ENCODE assay signal across 30 mouse cellular contexts in the genomic region with DNA sequence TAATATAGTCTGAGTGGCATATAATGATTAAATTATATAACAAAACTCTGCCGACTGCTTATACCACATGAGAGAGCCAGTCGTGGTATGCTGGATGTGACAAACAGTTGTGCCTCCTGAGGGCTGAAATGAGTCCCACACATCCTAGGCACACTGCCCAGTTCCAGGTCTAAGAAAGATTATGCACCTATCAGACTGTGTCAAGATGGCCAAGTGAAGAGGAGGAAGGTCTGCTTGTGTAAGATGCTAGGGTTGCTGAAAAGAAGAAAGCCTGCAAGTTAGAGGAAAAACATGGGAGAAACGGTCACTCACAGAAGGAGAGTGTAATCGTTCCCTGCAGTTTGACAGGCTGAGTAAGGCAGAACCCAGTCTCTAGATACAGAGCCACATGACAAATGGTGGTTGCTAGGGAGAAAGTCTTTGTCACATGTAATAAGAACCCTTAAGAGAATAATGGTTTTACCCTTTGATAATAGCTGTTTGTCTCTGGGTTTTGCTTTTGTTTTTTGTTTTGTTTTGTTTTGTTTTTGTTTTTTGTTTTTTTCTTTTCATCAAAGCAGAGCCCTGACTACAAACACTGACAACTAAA. TPM values are rescaled to one million over a fixed set of nuclear protein-coding genes. Genes with fewer than 3 reads are reported as not detected.
DNase-seq lines count a peak whose midpoint lies in the region; ATAC-seq and TF ChIP-seq lines count a peak whose summit lies in the region.
"Had no signal": no experiment of that assay in that cellular context is flagged by ENCODE, and none has a peak within 500 bp of the region (broad histone marks: within the 10 kb centered on the region; RNA-seq: fewer than 3 reads in every experiment).

No protein-coding gene starts in this region.

- TF ChIP-seq CTCF in heart, adult 2 months (IDR thresholded peaks at IDR 0.05), result no peak
- TF ChIP-seq CTCF in liver, embryonic 14.5 days (IDR thresholded peaks at IDR 0.05; ENCODE audit: low read depth), result no peak

- no peaks in the 10 kb centered on the region for H3K36me3 ChIP-seq in heart, embryonic 15.5 days
- no peaks in the 10 kb centered on the region; the same call in 1 of the 2 replicates for H3K36me3 ChIP-seq in heart, adult 2 months (ENCODE audit: control insufficient read depth, insufficient read depth, low read length)
- no peaks in the 10 kb centered on the region for H3K36me3 ChIP-seq in liver, embryonic 11.5 days (ENCODE audit: control insufficient read depth, insufficient read depth, low read length)
- no peaks in the 10 kb centered on the region for H3K36me3 ChIP-seq in liver, embryonic 14.5 days (replicated peaks; ENCODE audit: control insufficient read depth, insufficient read depth, low read depth)
- no peaks in the 10 kb centered on the region for H3K36me3 ChIP-seq in forebrain, embryonic 16.5 days (ENCODE audit: control insufficient read depth, insufficient read depth)
- H3K36me3 ChIP-seq: embryonic facial prominence, embryonic 13.5 days; kidney, embryonic 15.5 days; limb, embryonic 13.5 days; midbrain, embryonic 12.5 days; neural tube, embryonic 12.5 days had no signal

- WGBS in heart, embryonic 15.5 days, result 49% methylated on average over 4 of the region's 4 CpGs
- 48% methylated on average over 4 of the region's 4 CpGs for WGBS in heart, adult 2 months
- WGBS in liver, embryonic 11.5 days, result 48% methylated on average over 4 of the region's 4 CpGs
- WGBS in liver, embryonic 14.5 days (ENCODE audit: insufficient replicate concordance), result 35% methylated on average over 4 of the region's 4 CpGs
- WGBS in forebrain, embryonic 16.5 days, result 74% methylated on average over 4 of the region's 4 CpGs

- TF ChIP-seq POLR2A in heart, adult 2 months (IDR thresholded peaks at IDR 0.05; ENCODE audit: insufficient read depth, low read depth, low read length), result no peak

- H3K27ac ChIP-seq in heart, embryonic 15.5 days, result peak overlapping the region; percentile 12; the same call in 1 of the 2 replicates
- no peak overlapping the region for H3K27ac ChIP-seq in heart, adult 2 months
- H3K27ac ChIP-seq in liver, embryonic 11.5 days (ENCODE audit: low read depth, low read length), result peak overlapping the region; percentile 71
- no peak overlapping the region for H3K27ac ChIP-seq in liver, embryonic 14.5 days
- H3K27ac ChIP-seq in forebrain, embryonic 16.5 days (ENCODE audit: low read length), result no peak overlapping the region
- H3K27ac ChIP-seq: embryonic facial prominence, embryonic 13.5 days; kidney, embryonic 15.5 days; limb, embryonic 13.5 days; midbrain, embryonic 12.5 days; neural tube, embryonic 12.5 days had no signal

- no peaks in the 10 kb centered on the region for H3K27me3 ChIP-seq in heart, embryonic 15.5 days
- H3K27me3 ChIP-seq in heart, adult 2 months (ENCODE audit: control insufficient read depth, insufficient read depth, low read length), result no peaks in the 10 kb centered on the region
- no peaks in the 10 kb centered on the region for H3K27me3 ChIP-seq in liver, embryonic 11.5 days (replicated peaks; ENCODE audit: control insufficient read depth, insufficient read depth, low read length)
- H3K27me3 ChIP-seq in liver, embryonic 14.5 days (ENCODE audit: control insufficient read depth, insufficient read depth, low read length), result no peaks in the 10 kb centered on the region
- no peaks in the 10 kb centered on the region for H3K27me3 ChIP-seq in forebrain, embryonic 16.5 days (replicated peaks; ENCODE audit: control insufficient read depth, insufficient read depth, low read length)
- H3K27me3 ChIP-seq: embryonic facial prominence, embryonic 13.5 days; kidney, embryonic 15.5 days; neural tube, embryonic 12.5 days had no signal

- H3K9me3 ChIP-seq in heart, embryonic 15.5 days (replicated peaks), result no peaks in the 10 kb centered on the region
- no peaks in the 10 kb centered on the region for H3K9me3 ChIP-seq in liver, embryonic 11.5 days (ENCODE audit: control insufficient read depth, low read length)
- no peaks in the 10 kb centered on the region for H3K9me3 ChIP-seq in liver, embryonic 14.5 days (ENCODE audit: control insufficient read depth, low read length)
- no peaks in the 10 kb centered on the region for H3K9me3 ChIP-seq in forebrain, embryonic 16.5 days (ENCODE audit: control insufficient read depth, low read length)
- H3K9me3 ChIP-seq: embryonic facial prominence, embryonic 13.5 days; kidney, embryonic 15.5 days; limb, embryonic 13.5 days; midbrain, embryonic 12.5 days; neural tube, embryonic 12.5 days had no signal

- no peak overlapping the region for H3K4me2 ChIP-seq in heart, embryonic 15.5 days
- H3K4me2 ChIP-seq in liver, embryonic 11.5 days, result peak overlapping the region; percentile 48
- peak overlapping the region; percentile 44 for H3K4me2 ChIP-seq in liver, embryonic 14.5 days (ENCODE audit: low read depth)
- no peak overlapping the region for H3K4me2 ChIP-seq in forebrain, embryonic 16.5 days (ENCODE audit: low read length)
- H3K4me2 ChIP-seq: embryonic facial prominence, embryonic 13.5 days; heart, embryonic 11.5 days; kidney, embryonic 15.5 days; limb, embryonic 13.5 days; midbrain, embryonic 12.5 days; neural tube, embryonic 12.5 days had no signal

- H3K79me2 ChIP-seq in heart, adult 2 months (replicated peaks; ENCODE audit: control insufficient read depth, insufficient read depth, low read length), result no peaks in the 10 kb centered on the region; the same call in 1 of the 2 replicates

- H3K4me3 ChIP-seq in heart, embryonic 15.5 days, result no peak overlapping the region
- no peak overlapping the region for H3K4me3 ChIP-seq in heart, adult 2 months
- H3K4me3 ChIP-seq in liver, embryonic 11.5 days (ENCODE audit: low read depth, low read length), result no peak overlapping the region
- H3K4me3 ChIP-seq in liver, embryonic 14.5 days (ENCODE audit: insufficient read depth in 1 of 2, low read depth in 2 of 2, low read length in 2 of 2), result no peak overlapping the region
- no peak overlapping the region for H3K4me3 ChIP-seq in forebrain, embryonic 16.5 days (replicated peaks; ENCODE audit: low read length)
- H3K4me3 ChIP-seq: embryonic facial prominence, embryonic 13.5 days; erythroblast, embryonic 14.5 days; kidney, embryonic 15.5 days; limb, embryonic 13.5 days; midbrain, embryonic 12.5 days; myocyte; neural tube, embryonic 12.5 days had no signal

- TF ChIP-seq EP300 in heart, adult 2 months (IDR thresholded peaks at IDR 0.05; ENCODE audit: insufficient read depth, low read depth, low read length), result no peak
- TF ChIP-seq EP300 in liver, embryonic 14.5 days (IDR thresholded peaks at IDR 0.05; ENCODE audit: low read depth), result peak; percentile 60

- DNase-seq in heart, adult 2 months, result no peak
- DNase-seq in liver, embryonic 11.5 days (ENCODE audit: low spot score), result no peak
- no peak for DNase-seq in liver
- no peak for DNase-seq in liver, embryonic 14.5 days (ENCODE audit: low read depth in 3 of 3, low spot score in 3 of 3)
- no peak for DNase-seq in adrenal gland, postnatal 4 days (ENCODE audit: low spot score in 2 of 2)
- DNase-seq: adrenal gland, adult 2 months; adrenal gland, postnatal 36 days; cerebellum, adult 9-10 months; forebrain, postnatal 0 days; gastrocnemius, postnatal 14 days; heart, postnatal 14 days; kidney, adult 18-20 months; kidney, postnatal 36 days; lung, adult 2 months; lung, postnatal 10 days; right cerebral cortex, adult 18-20 months; spleen, adult 18-20 months; thymus, postnatal 14 days had no signal

- no peak overlapping the region for H3K9ac ChIP-seq in heart, embryonic 15.5 days
- H3K9ac ChIP-seq in heart, adult 2 months (ENCODE audit: low read depth, low read length), result no peak overlapping the region
- no peak overlapping the region for H3K9ac ChIP-seq in liver, embryonic 11.5 days (ENCODE audit: low read depth, low read length)
- H3K9ac ChIP-seq in liver, embryonic 14.5 days (replicated peaks), result no peak overlapping the region
- no peak overlapping the region for H3K9ac ChIP-seq in forebrain, embryonic 16.5 days (replicated peaks; ENCODE audit: low read depth, low read length)
- H3K9ac ChIP-seq: embryonic facial prominence, embryonic 13.5 days; forebrain, postnatal 0 days; kidney, embryonic 15.5 days; limb, embryonic 13.5 days; midbrain, embryonic 12.5 days; neural tube, embryonic 12.5 days had no signal

- intact Hi-C loops in heart, adult 2 months (cut with DNase I), result no loop called here

- H3K4me1 ChIP-seq in heart, embryonic 15.5 days (replicated peaks), result peaks cover 11% of the 10 kb centered on the region
- H3K4me1 ChIP-seq in heart, adult 2 months (ENCODE audit: control insufficient read depth, insufficient read depth, low read length), result no peaks in the 10 kb centered on the region; the same call in 1 of the 2 replicates
- H3K4me1 ChIP-seq in liver, embryonic 11.5 days (replicated peaks; ENCODE audit: control insufficient read depth, insufficient read depth, low read length), result peaks cover 7% of the 10 kb centered on the region; the same call in 1 of the 2 replicates
- peaks cover 16 to 17% of the 10 kb centered on the region in 2 experiments for H3K4me1 ChIP-seq in liver, embryonic 14.5 days (replicated peaks; ENCODE audit: control insufficient read depth in 2 of 2, insufficient read depth in 2 of 2, low read length in 1 of 2)
- no peaks in the 10 kb centered on the region for H3K4me1 ChIP-seq in forebrain, embryonic 16.5 days (replicated peaks; ENCODE audit: control insufficient read depth, insufficient read depth, low read length)
- H3K4me1 ChIP-seq: embryonic facial prominence, embryonic 13.5 days; kidney, embryonic 15.5 days; limb, embryonic 13.5 days; neural tube, embryonic 12.5 days had no signal

- ATAC-seq in heart, embryonic 15.5 days (replicated peaks; ENCODE audit: insufficient number of reproducible peaks, insufficient read depth, low FRiP score, low read depth), result no peak
- ATAC-seq in liver, embryonic 11.5 days (replicated peaks; ENCODE audit: low FRiP score), result peak; percentile 59
- ATAC-seq in liver, embryonic 14.5 days (ENCODE audit: insufficient read depth), result peak; percentile 72
- peak; percentile 91 for ATAC-seq in megakaryocyte-erythroid progenitor cell, adult 5-6 weeks (replicated peaks; ENCODE audit: low FRiP score, low TSS enrichment, poor library complexity, severe bottlenecking)
- ATAC-seq in forebrain, embryonic 16.5 days, result no peak
- ATAC-seq: forebrain, postnatal 0 days; hindbrain, embryonic 16.5 days had no signal

RNA-seq across cellular contexts. Expression of a gene that starts 29.9 kb away (rescaled TPM):
- 37.3 and 39.9 TPM in 2 replicates for polyA plus RNA-seq in heart, embryonic 15.5 days (2015; fragmentation: Nextera tagmentation; extraction: Ambion mirVana)
- total RNA-seq in heart, adult 2 months (2021), result 100 to 1,000 TPM; 269 to 290 TPM
- 96.1 and 155 TPM in 2 replicates for polyA plus RNA-seq in heart, adult 2 months (2012; rRNA removed)
- polyA plus RNA-seq in liver, embryonic 11.5 days (2014; fragmentation: Nextera tagmentation; extraction: Ambion mirVana), result 17.3 and 19.7 TPM in 2 replicates
- polyA plus RNA-seq in liver, embryonic 14.5 days (2012; rRNA removed), result 4.4 and 5.2 TPM in 2 replicates
- polyA plus RNA-seq in liver, embryonic 14.5 days (2014; fragmentation: Nextera tagmentation; extraction: Ambion mirVana), result 4.8 and 5.5 TPM in 2 replicates
- total RNA-seq in megakaryocyte-erythroid progenitor cell, adult 5-6 weeks (2014; fragmentation: Nextera tagmentation), result not detected in 2 replicates
- 0.38 TPM in 1 of 2 replicates, not detected in the other for total RNA-seq in megakaryocyte-erythroid progenitor cell, adult 5-6 weeks (2017)
- polyA plus RNA-seq in forebrain, embryonic 16.5 days (2015; fragmentation: Nextera tagmentation; extraction: Ambion mirVana), result 156 and 201 TPM in 2 replicates
- total RNA-seq in adrenal gland, postnatal 4 days (2021), result 10 to 100 TPM; 91.4 to 93.0 TPM

Comparison
In these comparisons a context has a peak if more than half of its experiments do, and no peak if none do; other contexts are left out.
1. H3K27ac ChIP-seq: peak in heart, embryonic 15.5 days (single experiment) and liver, embryonic 11.5 days (single experiment); none in heart, adult 2 months (single experiment), liver, embryonic 14.5 days (single experiment) and forebrain, embryonic 16.5 days (single experiment).
2. ATAC-seq: peak in liver, embryonic 11.5 days (single experiment), liver, embryonic 14.5 days (single experiment) and megakaryocyte-erythroid progenitor cell, adult 5-6 weeks (single experiment); none in heart, embryonic 15.5 days (single experiment) and forebrain, embryonic 16.5 days (single experiment).
3. H3K4me2 ChIP-seq: peak in liver, embryonic 11.5 days (single experiment) and liver, embryonic 14.5 days (single experiment); none in heart, embryonic 15.5 days (single experiment) and forebrain, embryonic 16.5 days (single experiment).